Mouse (Mus musculus): ENCODE data around the gene Mia2.

- TF ChIP-seq POLR2A (IDR thresholded peaks at IDR 0.05; ENCODE audit: insufficient read depth, low read depth, low read length) (no peak), EP300 (IDR thresholded peaks at IDR 0.05; ENCODE audit: insufficient read depth, low read depth, low read length) (no peak), CTCF (IDR thresholded peaks at IDR 0.05) (no peak)
These were observed 110.0 kb downstream of the Mia2 start for GRCm38 (mm10) chr12:59205571-59205970.

Data from heart, adult 2 months (tissue).